Mouse (Mus musculus): ENCODE data around the gene Rpl38. TPM values are rescaled to one million over a fixed set of nuclear protein-coding genes. Genes with fewer than 3 reads are reported as not detected.
A peak's percentile ranks its signal among the peaks of the same experiment; 100 is the strongest.

The Rpl38 gene
- polyA plus RNA-seq, 1 experiment: 621 TPM

GRCm38 (mm10) chr11:114679582-114679981, 11.3 kb downstream of the Rpl38 start:
- DNase-seq (ENCODE audit: low read depth): no peak

- DNase-seq (ENCODE audit: low read depth): no peak
Observed at GRCm38 (mm10) chr11:114680291-114680690, 12.0 kb downstream of the Rpl38 start.

GRCm38 (mm10) chr11:114681054-114681453, 12.7 kb downstream of the Rpl38 start:
- no peak for DNase-seq (ENCODE audit: low read depth)

GRCm38 (mm10) chr11:114682321-114682900, 14.1 kb downstream of the Rpl38 start:
- no peak for DNase-seq (ENCODE audit: low read depth)

- DNase-seq (ENCODE audit: low read depth): no peak
Observed at GRCm38 (mm10) chr11:114683029-114683721, 14.9 kb downstream of the Rpl38 start.

- DNase-seq (ENCODE audit: low read depth): no peak
Observed at GRCm38 (mm10) chr11:114683722-114684621, 15.6 kb downstream of the Rpl38 start.

GRCm38 (mm10) chr11:114684627-114685373, 16.5 kb downstream of the Rpl38 start:
- DNase-seq (ENCODE audit: low read depth): no peak

GRCm38 (mm10) chr11:114685526-114686040, 17.3 kb downstream of the Rpl38 start:
- DNase-seq (ENCODE audit: low read depth): no peak

GRCm38 (mm10) chr11:114686221-114686959, 18.1 kb downstream of the Rpl38 start:
- no peak for DNase-seq (ENCODE audit: low read depth)

GRCm38 (mm10) chr11:114687574-114688188, 19.4 kb downstream of the Rpl38 start:
- no peak for DNase-seq (ENCODE audit: low read depth)

GRCm38 (mm10) chr11:114688729-114689128, 20.4 kb downstream of the Rpl38 start:
- DNase-seq (ENCODE audit: low read depth): no peak

GRCm38 (mm10) chr11:114690192-114690591, 21.9 kb downstream of the Rpl38 start:
- no peak for DNase-seq (ENCODE audit: low read depth)

- no peak for DNase-seq (ENCODE audit: low read depth)
Observed at GRCm38 (mm10) chr11:114691454-114692182, 23.3 kb downstream of the Rpl38 start.

- DNase-seq (ENCODE audit: low read depth): no peak
Observed at GRCm38 (mm10) chr11:114692601-114693000, 24.3 kb downstream of the Rpl38 start.

GRCm38 (mm10) chr11:114693456-114693855, 25.1 kb downstream of the Rpl38 start:
- DNase-seq (ENCODE audit: low read depth): no peak

- no peak for DNase-seq (ENCODE audit: low read depth)
Observed at GRCm38 (mm10) chr11:114694451-114694850, 26.1 kb downstream of the Rpl38 start.

GRCm38 (mm10) chr11:114698496-114698895, 30.2 kb downstream of the Rpl38 start:
- DNase-seq (ENCODE audit: low read depth): no peak

- no peak for DNase-seq (ENCODE audit: low read depth)
Observed at GRCm38 (mm10) chr11:114699511-114699910, 31.2 kb downstream of the Rpl38 start.

- peak; percentile 57 for DNase-seq (ENCODE audit: low read depth)
Observed at GRCm38 (mm10) chr11:114702311-114702995, 34.1 kb downstream of the Rpl38 start.

Measured in gonadal fat pad, adult 2 months (tissue).